Mouse (Mus musculus): ENCODE results near the gene Zbtb17.

GRCm38 (mm10) chr4:141459766-141460165, 15.3 kb downstream of the Zbtb17 start:
- no peak for TF ChIP-seq CTCF (IDR thresholded peaks at IDR 0.05; ENCODE audit: low read depth, low read length)
- TF ChIP-seq POLR2A (IDR thresholded peaks at IDR 0.05; ENCODE audit: insufficient read depth, low read length), result no peak
- no peak for TF ChIP-seq EP300 (IDR thresholded peaks at IDR 0.05; ENCODE audit: insufficient read depth, low read depth, low read length)

Measured in ES-Bruce4 (cell line).